Mouse (Mus musculus) CH12.LX (cell line): Measurements from ENCODE around the gene Rgs7. TPM values are rescaled to one million over a fixed set of nuclear protein-coding genes. Genes with fewer than 3 reads are reported as not detected.

Experiments used
- DNase-seq: peaks from one replicate; pipeline ENCODE4 v3.0.0-alpha.2; 2013; ENCODE audit errors: extremely low read depth
- H3K27ac ChIP-seq: 2 replicates; pipeline ENCODE4 v1.5.1; 2012; ENCODE audit warnings: low read depth, mild to moderate bottlenecking, control low read depth, moderate library complexity; ENCODE audit not compliant: insufficient read depth
- H3K27me3 ChIP-seq: replicated peaks from 2 replicates; pipeline ENCODE3; 2012; ENCODE audit warnings: inconsistent platforms
- H3K36me3 ChIP-seq, 2 experiments: replicated peaks in 1 of 2; 2 replicates each; pipeline versions ENCODE3 to v1.6.1; 2012; ENCODE audit warnings: inconsistent platforms in 1 of 2, low read length in 1 of 2, mild to moderate bottlenecking in 1 of 2, mixed read lengths in 1 of 2, moderate library complexity in 1 of 2; ENCODE audit not compliant: control insufficient read depth in 1 of 2, insufficient read depth in 1 of 2
- H3K4me1 ChIP-seq, 2 experiments: 2 replicates each; pipeline ENCODE4 v1.6.1; 2012; ENCODE audit warnings: inconsistent platforms in 1 of 2, moderate library complexity in 1 of 2; ENCODE audit not compliant: insufficient read depth in 2 of 2, control insufficient read depth in 1 of 2
- H3K4me2 ChIP-seq: 2 replicates; pipeline ENCODE4 v1.6.1; 2012; ENCODE audit warnings: low read depth, mild to moderate bottlenecking, control low read depth; ENCODE audit not compliant: poor library complexity, insufficient read depth, severe bottlenecking
- H3K4me3 ChIP-seq, 3 experiments: fragments of 150-350 bp in 1 of 3; sonication (generic) in 1 of 3; replicated peaks in 1 of 3; 2 replicates each; pipeline versions ENCODE3 to v1.5.1; 2011 to 2012; ENCODE audit warnings: low read depth in 2 of 3, low read length in 2 of 3, mild to moderate bottlenecking in 2 of 3, moderate library complexity in 2 of 3, control low read depth in 1 of 3, improper control_type of control experiment in 1 of 3, inconsistent platforms in 1 of 3, mixed read lengths in 1 of 3; ENCODE audit not compliant: poor library complexity in 1 of 3
- H3K79me2 ChIP-seq: replicated peaks from 2 replicates; pipeline ENCODE4 v1.6.1; 2012; ENCODE audit warnings: mild to moderate bottlenecking, moderate library complexity; ENCODE audit not compliant: control insufficient read depth, poor library complexity, insufficient read depth, severe bottlenecking; ENCODE audit errors: extremely low read depth
- H3K9ac ChIP-seq: 2 replicates; pipeline ENCODE4 v1.6.1; 2012; ENCODE audit warnings: low read depth, mild to moderate bottlenecking, control low read depth, moderate library complexity; ENCODE audit not compliant: insufficient read depth
- H3K9me3 ChIP-seq: replicated peaks from 2 replicates; pipeline ENCODE3; 2012; ENCODE audit warnings: low read length, inconsistent platforms, mixed read lengths
- CHD1 ChIP-seq: IDR thresholded peaks from 2 replicates; pipeline ENCODE4 v1.6.1; 2012; ENCODE audit warnings: low read depth, low read length, improper control_type of control experiment, inconsistent platforms
- E2F4 ChIP-seq: IDR thresholded peaks from 2 replicates; pipeline ENCODE4 v1.6.1; 2011; ENCODE audit warnings: low read depth, low read length, improper control_type of control experiment; ENCODE audit not compliant: insufficient replicate concordance
- EP300 ChIP-seq: IDR thresholded peaks from 2 replicates; pipeline ENCODE4 v1.6.1; 2011; ENCODE audit warnings: low read length, improper control_type of control experiment
- ETS1 ChIP-seq: conservative IDR thresholded peaks from 2 replicates; pipeline ENCODE4 v1.6.1; 2012; ENCODE audit warnings: low read depth, mild to moderate bottlenecking, inconsistent platforms, low read length, improper control_type of control experiment, moderate library complexity
- GABPA ChIP-seq: IDR thresholded peaks from 2 replicates; pipeline ENCODE4 v1.6.1; 2012; ENCODE audit warnings: low read depth, low read length, improper control_type of control experiment, inconsistent platforms; ENCODE audit not compliant: insufficient replicate concordance
- IRF4 ChIP-seq: IDR thresholded peaks from 2 replicates; pipeline ENCODE4 v1.6.1; 2014; ENCODE audit warnings: low read depth, mild to moderate bottlenecking, inconsistent platforms, low read length, improper control_type of control experiment
- JUN ChIP-seq: IDR thresholded peaks from 2 replicates; pipeline ENCODE4 v1.6.1; 2011; ENCODE audit warnings: low read depth, mild to moderate bottlenecking, low read length, improper control_type of control experiment, moderate library complexity; ENCODE audit not compliant: insufficient read depth
- JUND ChIP-seq: conservative IDR thresholded peaks from 2 replicates; pipeline ENCODE4 v1.6.1; 2011; ENCODE audit warnings: low read depth, low read length, improper control_type of control experiment
- MAFK ChIP-seq: IDR thresholded peaks from 2 replicates; pipeline ENCODE4 v1.6.1; 2011; ENCODE audit warnings: low read length, improper control_type of control experiment; ENCODE audit not compliant: insufficient replicate concordance
- MAZ ChIP-seq: IDR thresholded peaks from 2 replicates; pipeline ENCODE4 v1.6.1; 2012; ENCODE audit warnings: low read depth, mild to moderate bottlenecking, inconsistent platforms, low read length, improper control_type of control experiment, moderate library complexity
- MEF2A ChIP-seq: IDR thresholded peaks from 2 replicates; pipeline ENCODE4 v1.6.1; 2014; ENCODE audit warnings: low read depth, mild to moderate bottlenecking, inconsistent platforms, low read length, improper control_type of control experiment, borderline replicate concordance
- MXI1 ChIP-seq: IDR thresholded peaks from 2 replicates; pipeline ENCODE4 v1.6.1; 2011; ENCODE audit warnings: mild to moderate bottlenecking, low read depth, low read length, improper control_type of control experiment
- NELFE ChIP-seq: IDR thresholded peaks from 2 replicates; pipeline ENCODE4 v1.6.1; 2011; ENCODE audit warnings: low read depth, low read length, improper control_type of control experiment
- POLR2A ChIP-seq: IDR thresholded peaks from 2 replicates; pipeline ENCODE4 v1.6.1; 2011; ENCODE audit warnings: low read depth, mild to moderate bottlenecking, improper control_type of control experiment, low read length
- RAD21 ChIP-seq: IDR thresholded peaks from 2 replicates; pipeline ENCODE4 v1.6.1; 2011; ENCODE audit warnings: low read depth, mild to moderate bottlenecking, low read length, improper control_type of control experiment, moderate library complexity
- RCOR1 ChIP-seq: conservative IDR thresholded peaks from 2 replicates; pipeline ENCODE4 v1.6.1; 2012; ENCODE audit warnings: low read depth, mild to moderate bottlenecking, inconsistent platforms, low read length, improper control_type of control experiment
- TBP ChIP-seq: conservative IDR thresholded peaks from 2 replicates; pipeline ENCODE4 v1.6.1; 2011; ENCODE audit warnings: low read depth, low read length, improper control_type of control experiment
- TCF12 ChIP-seq: IDR thresholded peaks from 2 replicates; pipeline ENCODE4 v1.6.1; 2014; ENCODE audit warnings: low read depth, mild to moderate bottlenecking, inconsistent platforms, low read length, improper control_type of control experiment
- UBTF ChIP-seq: IDR thresholded peaks from 2 replicates; pipeline ENCODE4 v1.6.1; 2012; ENCODE audit warnings: low read depth, mild to moderate bottlenecking, inconsistent platforms, low read length, improper control_type of control experiment, moderate library complexity
- ZC3H11A ChIP-seq: IDR thresholded peaks from 2 replicates; pipeline ENCODE4 v1.6.1; 2012; ENCODE audit warnings: low read depth, mild to moderate bottlenecking, inconsistent platforms, low read length, improper control_type of control experiment
- ZNF384 ChIP-seq: IDR thresholded peaks from 2 replicates; pipeline ENCODE4 v1.6.1; 2012; ENCODE audit warnings: low read depth, low read length, improper control_type of control experiment, inconsistent platforms
- dilution Hi-C: fragments of 300-500 bp; cut with MboI; formaldehyde crosslinking; loops from 2 replicates; pipeline ENCODE4 v1.14.3; 2020; ENCODE audit warnings: low sequenced_read_pairs; ENCODE audit not compliant: extremely low pct_unique_long_range_greater_than_20kb, extremely low pct_ligation_motif_present
- in situ Hi-C: fragments of 300-500 bp; cut with MboI; formaldehyde crosslinking; loops from 3 replicates; pipeline ENCODE4 v1.14.3; 2019; ENCODE audit warnings: low sequenced_read_pairs, low pct_ligation_motif_present, low pct_unique_long_range_greater_than_20kb, mixed read lengths
- polyA plus RNA-seq: library from polyadenylated mRNA; unstranded; fragments of >175 nt; gene quantifications from 2 replicates; pipeline ENCODE4 v1.2.1, GENCODE M21; 2012; ENCODE audit warnings: low read depth; ENCODE audit not compliant: insufficient read length
- total RNA-seq, 2 experiments: library from RNA; depleted of rRNA; stranded (reverse); fragments of 300-350 nt in 1 of 2; fragments of >200 nt in 1 of 2; gene quantifications; 2 replicates each; pipeline ENCODE4 v1.2.3; 2012 to 2014

Gene Rgs7
- total and polyA plus RNA-seq, 3 experiments = 0.04 to 0.30 (median 0.09) TPM

DNA sequence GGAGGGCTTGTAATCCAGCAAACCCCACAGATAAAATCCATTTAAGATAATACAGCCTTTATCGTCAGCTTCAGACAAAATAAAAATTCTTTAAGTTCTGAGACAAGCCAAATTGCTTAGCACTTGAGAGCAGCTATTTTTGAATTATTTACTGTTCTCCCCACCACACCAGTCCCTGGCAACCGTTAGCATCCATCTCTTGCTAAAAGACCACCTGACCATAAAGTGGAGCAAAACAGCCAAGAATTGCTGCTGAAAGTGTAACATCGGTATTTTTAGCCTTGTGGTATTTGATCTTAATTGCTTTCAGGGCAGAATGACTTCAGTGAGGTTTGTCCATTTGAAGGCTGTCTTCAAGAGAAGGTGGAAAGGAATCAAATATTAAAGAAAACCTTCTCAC lies 237.1 kb downstream of the Rgs7 start:
- H3K27me3 ChIP-seq = no peaks in the 10 kb centered on the region
- H3K36me3 ChIP-seq = no peaks in the 10 kb centered on the region
- H3K79me2 ChIP-seq = no peaks in the 10 kb centered on the region
- dilution Hi-C loops = no loop called here
- H3K4me3 ChIP-seq = no peak overlapping the region
- H3K9me3 ChIP-seq = no peaks in the 10 kb centered on the region
- TF ChIP-seq ZC3H11A (no peak), MAZ (no peak), ETS1 (no peak), TBP (no peak)
- H3K4me2 ChIP-seq = no peak overlapping the region
- no peak overlapping the region for H3K9ac ChIP-seq
- in situ Hi-C loops = no loop called here
- no peak for DNase-seq
- H3K4me1 ChIP-seq = no peaks in the 10 kb centered on the region
- no peak overlapping the region for H3K27ac ChIP-seq

- Histone ChIP-seq H3K4me1 (no peaks in the 10 kb centered on the region), H3K27ac (no peak overlapping the region), H3K9me3 (no peaks in the 10 kb centered on the region), H3K4me2 (no peak overlapping the region), H3K79me2 (no peaks in the 10 kb centered on the region), H3K9ac (no peak overlapping the region), H3K4me3 (no peak overlapping the region), H3K36me3 (no peaks in the 10 kb centered on the region), H3K27me3 (no peaks in the 10 kb centered on the region)
- TF ChIP-seq JUND (no peak), ZNF384 (no peak), MXI1 (no peak), E2F4 (no peak), IRF4 (no peak), RAD21 (no peak), TCF12 (no peak), EP300 (no peak), MEF2A (no peak), JUN (no peak), CHD1 (no peak), MAFK (no peak), UBTF (no peak), GABPA (no peak), NELFE (no peak), RCOR1 (no peak), POLR2A (no peak)
- dilution Hi-C loops (no loop called here), in situ Hi-C loops (no loop called here)
- no peak for DNase-seq
These were observed 237.6 kb downstream of the Rgs7 start for GRCm38 (mm10) chr1:175254724-175255123.
